Mouse (Mus musculus): ENCODE measurements around the gene Gfi1b.

Gfi1b gene

GRCm38 (mm10) chr2:28622521-28623124 is 841 bp upstream of the Gfi1b start:
- peak; percentile 77 for DNase-seq (ENCODE audit: low read depth)

GRCm38 (mm10) chr2:28621111-28621510 is 671 bp downstream of the Gfi1b start:
- no peak for DNase-seq (ENCODE audit: low read depth)

- no peak for DNase-seq (ENCODE audit: low read depth)
These were observed 1.3 kb downstream of the Gfi1b start for GRCm38 (mm10) chr2:28620522-28620921.

- DNase-seq (ENCODE audit: low read depth): no peak
These were observed 2.4 kb downstream of the Gfi1b start for GRCm38 (mm10) chr2:28619369-28619768.

GRCm38 (mm10) chr2:28618777-28619336 is 2.9 kb downstream of the Gfi1b start:
- DNase-seq (ENCODE audit: low read depth): peak; percentile 89

GRCm38 (mm10) chr2:28617498-28618486 is 4.0 kb downstream of the Gfi1b start:
- DNase-seq (ENCODE audit: low read depth): peak; percentile 35

- no peak for DNase-seq (ENCODE audit: low read depth)
These were observed 4.9 kb downstream of the Gfi1b start for GRCm38 (mm10) chr2:28616874-28617273.

- DNase-seq (ENCODE audit: low read depth): peak; percentile 55
These were observed 5.4 kb downstream of the Gfi1b start for GRCm38 (mm10) chr2:28616358-28616757.

- DNase-seq (ENCODE audit: low read depth): no peak
These were observed 8.2 kb downstream of the Gfi1b start for GRCm38 (mm10) chr2:28613599-28613998.

- DNase-seq (ENCODE audit: low read depth): peak; percentile 37
These were observed 9.2 kb downstream of the Gfi1b start for GRCm38 (mm10) chr2:28612436-28613063.

- no peak for DNase-seq (ENCODE audit: low read depth)
These were observed 10.4 kb downstream of the Gfi1b start for GRCm38 (mm10) chr2:28611407-28611787.

- no peak for DNase-seq (ENCODE audit: low read depth)
These were observed 10.9 kb downstream of the Gfi1b start for GRCm38 (mm10) chr2:28610716-28611406.

GRCm38 (mm10) chr2:28609851-28610250 is 11.9 kb downstream of the Gfi1b start:
- DNase-seq (ENCODE audit: low read depth): no peak

GRCm38 (mm10) chr2:28607341-28608165 is 14.2 kb downstream of the Gfi1b start:
- no peak for DNase-seq (ENCODE audit: low read depth)

- peak; percentile 45 for DNase-seq (ENCODE audit: low read depth)
These were observed 15.0 kb downstream of the Gfi1b start for GRCm38 (mm10) chr2:28606601-28607340.

- DNase-seq (ENCODE audit: low read depth): no peak
These were observed 15.8 kb downstream of the Gfi1b start for GRCm38 (mm10) chr2:28605789-28606541.

- DNase-seq (ENCODE audit: low read depth): no peak
These were observed 18.2 kb downstream of the Gfi1b start for GRCm38 (mm10) chr2:28603542-28603941.

GRCm38 (mm10) chr2:28601720-28602590 is 19.8 kb downstream of the Gfi1b start:
- peak; percentile 43 for DNase-seq (ENCODE audit: low read depth)

GRCm38 (mm10) chr2:28599569-28599900 is 22.2 kb downstream of the Gfi1b start:
- DNase-seq (ENCODE audit: low read depth): no peak
